Mouse (Mus musculus) heart, adult 2 months (tissue): Measurements from ENCODE around the gene Tlr6. TPM values are rescaled to one million over a fixed set of nuclear protein-coding genes. Genes with fewer than 3 reads are reported as not detected.
A peak's percentile ranks its signal among the peaks of the same experiment; 100 is the strongest.

Experiments used
- DNase-seq, 2 experiments: peaks; one replicate each; pipeline ENCODE4 v3.0.0; 2021
- H3K27ac ChIP-seq: fragments of 200-600 bp; 2 replicates; pipeline ENCODE4 v1.8.1; 2022
- H3K27me3 ChIP-seq: fragments of 200-500 bp; 2 replicates; pipeline ENCODE4 v1.6.1; 2012; ENCODE audit warnings: mild to moderate bottlenecking, low read length, inconsistent platforms, mixed read lengths; ENCODE audit not compliant: control insufficient read depth, insufficient read depth
- H3K36me3 ChIP-seq: fragments of 200-500 bp; 2 replicates; pipeline ENCODE4 v1.6.1; 2012; ENCODE audit warnings: low read length, inconsistent platforms; ENCODE audit not compliant: control insufficient read depth, insufficient read depth
- H3K4me1 ChIP-seq: fragments of 200-500 bp; 2 replicates; pipeline ENCODE4 v1.6.1; 2011; ENCODE audit warnings: low read length; ENCODE audit not compliant: control insufficient read depth, insufficient read depth
- H3K4me3 ChIP-seq: fragments of 200-600 bp; 2 replicates; pipeline ENCODE4 v1.8.1; 2022
- H3K79me2 ChIP-seq: fragments of 200-500 bp; replicated peaks from 2 replicates; pipeline ENCODE4 v1.6.1; 2012; ENCODE audit warnings: mild to moderate bottlenecking, inconsistent platforms, low read length, moderate library complexity, mixed read lengths; ENCODE audit not compliant: control insufficient read depth, insufficient read depth
- H3K9ac ChIP-seq: fragments of 200-500 bp; 2 replicates; pipeline ENCODE4 v1.6.1; 2012; ENCODE audit warnings: low read depth, mild to moderate bottlenecking, control low read depth, inconsistent platforms, low read length, mixed read lengths
- CTCF ChIP-seq: fragments of 200-600 bp; IDR thresholded peaks from 2 replicates; pipeline ENCODE4 v1.8.1; 2022; ENCODE audit warnings: antibody characterized with exemption, mild to moderate bottlenecking, moderate library complexity
- EP300 ChIP-seq: fragments of 200-500 bp; IDR thresholded peaks from 2 replicates; pipeline ENCODE4 v1.6.1; 2011; ENCODE audit warnings: low read depth, low read length, control low read depth; ENCODE audit not compliant: insufficient read depth
- POLR2A ChIP-seq: fragments of 200-500 bp; IDR thresholded peaks from 2 replicates; pipeline ENCODE4 v1.6.1; 2011; ENCODE audit warnings: mild to moderate bottlenecking, low read depth, low read length, control low read depth; ENCODE audit not compliant: insufficient read depth
- WGBS: fragments of 180-500 bp; shearing (Covaris S2); methylation state at CpG from one replicate; pipeline ENCODE4 v1.1.7; 2018; 5-methylcytosine and 5-hydroxymethylcytosine counted together
- intact Hi-C: fragments of 180-260 bp; cut with DNase I; formaldehyde crosslinking; loops from one replicate; pipeline ENCODE4 v1.15.1; 2025
- microRNA-seq, 2 experiments: library from miRNA; unstranded; fragments of <30 nt; microRNA quantifications; one replicate each; pipeline ENCODE4 v1.2.0; 2021
- polyA plus RNA-seq: library from polyadenylated mRNA; depleted of rRNA; stranded (reverse); fragments of >200 nt; gene quantifications from 2 replicates; pipeline ENCODE4 v1.2.3, GENCODE M21; 2012; rRNA removed
- total RNA-seq, 2 experiments: library from RNA; stranded (reverse); gene quantifications; 2 replicates each; pipeline ENCODE4 v1.2.3; 2021

Gene Tlr6
- total and polyA plus RNA-seq, 3 experiments, result 0.21 to 0.96 (median 0.52) TPM

DNA sequence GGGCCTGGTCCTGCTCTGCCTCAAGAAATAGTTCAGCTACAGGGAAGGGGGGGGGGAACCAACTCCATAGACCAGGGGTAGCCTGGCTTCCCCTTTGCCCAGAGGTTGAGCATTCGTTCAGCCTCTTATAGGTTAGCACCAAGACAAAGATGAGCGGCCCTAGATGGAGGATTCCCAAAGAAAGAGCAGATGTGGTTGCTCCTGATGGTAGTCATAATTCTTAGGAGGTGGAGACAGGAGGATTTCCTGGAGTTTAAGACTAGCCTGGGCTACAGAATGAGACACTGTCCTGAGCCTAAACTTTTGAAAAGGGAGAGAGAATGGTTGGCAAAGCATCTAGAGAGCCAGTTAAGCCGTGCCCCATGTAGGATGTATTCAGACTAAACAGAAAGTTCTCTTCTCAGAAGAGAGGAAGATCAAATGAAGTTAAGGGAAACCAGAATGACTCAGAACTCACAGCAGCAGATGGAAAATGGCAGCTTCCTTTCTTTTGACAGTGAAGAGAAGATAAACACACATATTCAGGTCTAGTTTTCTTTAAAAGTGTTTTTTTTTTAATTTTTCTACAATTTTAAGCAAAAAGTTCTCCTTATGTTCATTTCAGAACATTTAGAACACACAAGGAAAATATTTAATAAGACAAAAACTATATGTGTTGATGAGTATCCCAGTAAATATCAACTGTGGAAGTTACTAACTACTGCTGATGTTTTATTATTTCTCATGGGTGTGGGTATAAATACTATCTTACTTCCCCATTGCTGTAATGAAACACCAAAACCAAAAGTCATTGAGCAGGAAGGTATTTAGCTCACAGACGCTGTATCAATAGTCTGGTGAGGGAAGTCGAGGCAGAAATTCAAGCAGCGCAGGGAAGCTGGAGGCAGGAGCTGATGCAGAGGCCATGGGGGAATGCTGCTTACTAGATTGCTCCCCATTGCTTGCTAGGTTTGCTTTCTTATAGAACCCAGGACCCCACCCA lies 41.0 kb downstream of the Tlr6 start:
- no peak overlapping the region for H3K9ac ChIP-seq
- H3K4me1 ChIP-seq, result no peaks in the 10 kb centered on the region
- H3K4me3 ChIP-seq, result no peak overlapping the region
- no peak for DNase-seq
- intact Hi-C loops, result no loop called here
- H3K79me2 ChIP-seq, result no peaks in the 10 kb centered on the region
- WGBS, result 86% methylated on average over 6 of the region's 6 CpGs
- H3K27me3 ChIP-seq, result no peaks in the 10 kb centered on the region
- TF ChIP-seq CTCF (no peak), POLR2A (no peak), EP300 (no peak)
- H3K36me3 ChIP-seq, result no peaks in the 10 kb centered on the region
- no peak overlapping the region for H3K27ac ChIP-seq

DNA sequence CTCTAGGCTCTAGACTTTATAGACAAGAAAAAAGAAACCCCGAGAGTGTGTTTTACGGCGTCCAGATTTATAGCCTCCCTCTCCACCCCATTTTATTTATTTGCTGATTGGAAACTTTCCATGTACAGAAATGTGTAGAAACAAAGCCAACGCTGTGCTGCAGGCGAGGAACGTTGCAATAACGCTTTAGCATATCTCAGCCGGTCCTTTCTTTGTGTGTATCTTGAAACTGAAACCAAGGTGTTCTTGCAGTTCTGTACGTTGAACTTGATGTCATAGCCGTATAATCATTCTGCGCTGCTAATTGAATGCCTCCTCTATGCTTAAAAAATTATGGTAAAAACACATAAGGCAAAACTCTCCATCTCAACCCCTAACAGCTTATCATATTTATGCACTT lies 42.2 kb downstream of the Tlr6 start:
- H3K9ac ChIP-seq, result no peak overlapping the region
- 93% methylated on average over 11 of the region's 11 CpGs for WGBS
- TF ChIP-seq CTCF (no peak), EP300 (no peak), POLR2A (no peak)

DNA sequence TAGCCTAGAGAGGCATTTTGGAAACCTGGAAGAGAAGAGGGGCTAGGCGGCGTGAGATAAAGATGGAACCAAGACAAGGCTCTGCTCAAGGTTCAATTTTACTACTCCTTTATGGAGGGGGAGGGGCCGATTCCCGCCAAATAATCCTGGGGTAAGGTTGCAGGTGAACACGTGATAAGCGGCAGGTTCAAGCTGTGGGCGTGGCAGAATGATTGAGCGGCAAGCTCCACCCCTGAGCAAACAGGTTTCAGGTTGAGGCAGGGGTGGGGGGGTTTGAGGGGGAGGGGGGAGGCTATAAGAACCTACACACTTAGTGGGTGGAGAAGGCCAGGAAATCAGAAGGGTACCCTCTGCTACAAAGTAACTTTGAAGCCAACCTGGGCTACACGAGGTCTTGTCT lies 42.7 kb downstream of the Tlr6 start:
- no peak for TF ChIP-seq CTCF
- TF ChIP-seq EP300, result no peak
- TF ChIP-seq POLR2A, result no peak
- no peaks in the 10 kb centered on the region for H3K36me3 ChIP-seq
- intact Hi-C loops, result no loop called here
- 95% methylated on average over 9 of the region's 9 CpGs for whole genome bisulfite sequencing
- H3K4me1 ChIP-seq, result no peaks in the 10 kb centered on the region
- no peak overlapping the region for H3K4me3 ChIP-seq
- no peak overlapping the region for H3K27ac ChIP-seq
- no peaks in the 10 kb centered on the region for H3K79me2 ChIP-seq
- no peak for DNase-seq
- no peaks in the 10 kb centered on the region for H3K27me3 ChIP-seq
- H3K9ac ChIP-seq, result no peak overlapping the region

More for the DNA sequence above, 42.2 kb downstream of the Tlr6 start:
- H3K27me3 ChIP-seq, result no peaks in the 10 kb centered on the region
- H3K79me2 ChIP-seq, result no peaks in the 10 kb centered on the region
- H3K4me1 ChIP-seq, result no peaks in the 10 kb centered on the region
- H3K27ac ChIP-seq, result no peak overlapping the region
- H3K36me3 ChIP-seq, result no peaks in the 10 kb centered on the region
- no peak overlapping the region for H3K4me3 ChIP-seq
- no peak for DNase-seq
- intact Hi-C loops, result no loop called here

DNA sequence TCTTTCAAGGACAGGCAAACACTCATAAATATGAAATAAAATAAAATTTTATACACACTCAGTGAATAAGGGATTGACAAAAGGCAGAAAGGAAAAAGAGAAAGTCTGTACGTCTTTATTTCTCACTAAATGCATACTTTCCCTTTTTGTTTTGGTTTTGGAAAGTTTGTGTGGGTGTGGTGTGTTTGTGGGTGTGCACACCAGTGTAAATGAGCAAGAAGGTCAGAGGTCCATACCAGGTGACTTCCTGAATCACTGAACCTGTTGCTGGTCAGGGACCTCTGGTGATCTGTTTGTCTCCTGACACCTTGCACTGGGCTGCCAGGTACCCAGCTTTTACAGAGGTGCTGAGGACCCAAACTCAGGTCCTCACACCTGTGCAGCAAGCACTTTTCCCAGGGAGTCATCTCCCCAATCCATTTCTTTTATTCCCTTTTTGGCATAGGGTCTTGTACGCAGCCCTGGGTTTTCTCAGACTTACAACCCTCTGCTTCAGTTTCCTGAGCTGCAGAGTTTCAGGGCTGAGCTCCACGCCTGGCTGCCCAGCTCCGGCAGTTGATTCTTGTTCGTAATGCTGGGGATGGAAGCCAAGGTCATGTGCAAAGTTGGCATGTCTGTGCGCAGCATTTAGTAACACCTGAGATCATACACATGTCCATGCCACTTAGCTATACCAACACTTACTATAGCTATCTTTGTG lies 51.2 kb downstream of the Tlr6 start:
- 66% methylated on average over 6 of the region's 6 CpGs for WGBS
- Histone ChIP-seq H3K4me1 (no peaks in the 10 kb centered on the region), H3K27me3 (no peaks in the 10 kb centered on the region), H3K4me3 (no peak overlapping the region), H3K79me2 (no peaks in the 10 kb centered on the region), H3K36me3 (no peaks in the 10 kb centered on the region), H3K9ac (no peak overlapping the region), H3K27ac (no peak overlapping the region)
- TF ChIP-seq POLR2A (no peak), CTCF (no peak), EP300 (no peak)
- intact Hi-C loops, result no loop called here
- DNase-seq, result no peak

DNA sequence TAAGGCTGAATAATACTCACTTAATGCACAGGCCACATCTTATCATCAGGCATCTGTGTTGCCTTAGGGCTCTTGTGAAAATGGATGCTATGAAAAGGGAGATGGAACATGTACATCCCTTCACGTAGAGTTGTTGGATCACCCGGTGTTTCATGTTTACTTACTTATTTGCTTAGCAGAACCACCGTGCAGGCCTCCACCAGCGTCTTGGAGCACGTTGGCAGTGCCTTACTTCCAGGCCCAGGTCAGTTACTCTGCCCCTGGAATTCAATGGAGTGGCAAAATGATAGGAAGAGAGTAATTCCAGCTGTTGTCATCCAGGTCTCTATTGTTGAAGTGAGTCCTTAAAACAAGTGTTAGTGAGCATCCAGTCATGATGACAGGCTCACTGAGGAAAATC lies 52.0 kb downstream of the Tlr6 start:
- WGBS, result 85% methylated on average over 5 of the region's 5 CpGs
- H3K36me3 ChIP-seq, result no peaks in the 10 kb centered on the region
- TF ChIP-seq POLR2A, result no peak
- no peak for TF ChIP-seq EP300
- TF ChIP-seq CTCF, result no peak
- no peak overlapping the region for H3K4me3 ChIP-seq
- no peak overlapping the region for H3K9ac ChIP-seq
- no peaks in the 10 kb centered on the region for H3K4me1 ChIP-seq
- no peak overlapping the region for H3K27ac ChIP-seq
- DNase-seq, result no peak
- no peaks in the 10 kb centered on the region for H3K79me2 ChIP-seq
- H3K27me3 ChIP-seq, result no peaks in the 10 kb centered on the region
- intact Hi-C loops, result no loop called here

DNA sequence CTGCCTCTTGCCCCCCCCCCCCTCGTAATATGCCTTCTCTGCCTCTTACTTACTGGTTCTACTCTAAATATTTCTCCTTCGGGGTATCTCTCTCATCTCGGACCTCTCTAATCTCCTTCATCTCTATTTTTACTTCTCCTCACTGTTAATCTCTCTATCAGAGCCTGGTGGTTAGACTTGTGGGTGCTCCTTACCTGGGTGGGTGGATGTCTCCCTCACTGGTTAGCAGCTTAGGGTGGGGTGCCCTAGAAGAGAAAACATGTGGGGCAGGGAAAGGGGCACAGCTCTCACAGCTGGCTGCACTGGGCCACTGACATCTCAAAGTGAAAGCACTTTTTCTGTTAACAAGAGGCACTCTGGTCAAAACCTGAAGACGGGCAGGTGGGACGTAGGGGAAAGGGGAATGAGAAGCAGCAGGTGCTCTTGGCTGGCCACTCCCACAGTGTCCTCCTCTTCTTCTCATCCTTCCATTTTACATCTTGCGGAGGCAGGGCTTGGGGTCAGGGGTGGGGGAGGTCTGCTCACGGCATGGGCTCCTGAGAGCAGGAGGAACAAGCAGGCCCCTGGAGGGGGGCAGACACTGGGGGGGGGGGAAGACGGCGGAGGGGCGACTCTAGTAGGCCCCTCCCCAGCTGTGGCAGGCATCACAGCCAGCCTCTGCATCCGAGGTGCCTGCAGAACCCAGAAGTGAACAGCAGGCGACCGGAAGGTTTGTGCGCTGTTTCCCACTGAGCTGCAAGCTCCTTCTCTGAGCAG lies 54.2 kb downstream of the Tlr6 start:
- H3K27ac ChIP-seq, result no peak overlapping the region
- no peaks in the 10 kb centered on the region for H3K4me1 ChIP-seq
- no peaks in the 10 kb centered on the region for H3K27me3 ChIP-seq
- 70% methylated on average over 14 of the region's 14 CpGs for WGBS
- intact Hi-C loops, result no loop called here
- H3K4me3 ChIP-seq, result no peak overlapping the region
- DNase-seq, result no peak
- no peak overlapping the region for H3K9ac ChIP-seq
- no peaks in the 10 kb centered on the region for H3K36me3 ChIP-seq
- TF ChIP-seq EP300, result no peak
- TF ChIP-seq CTCF, result 0 out of 2 replicates have a peak, but pooled peaks have one; percentile 14
- H3K79me2 ChIP-seq, result no peaks in the 10 kb centered on the region

Small RNA genes within 50 kb of the gene (microRNA-seq; reads per million reads assigned to microRNA genes)
- 227 to 421 reads per million in 2 experiments for gene Mir574

Other genes with a start within 250 kb of the Tlr6 start
- gene Klf3, start 156.7 kb downstream of the Tlr6 start, total RNA-seq, result 10 to 100 TPM; 41.4 to 46.6 TPM
- gene Klf3, start 156.7 kb downstream of the Tlr6 start, polyA plus RNA-seq, result 34.3 and 41.8 TPM in 2 replicates
- under 1 TPM; 0.32 to 0.63 TPM for gene Tlr1, start 26.5 kb downstream of the Tlr6 start, total RNA-seq
- gene Tlr1, start 26.5 kb downstream of the Tlr6 start, polyA plus RNA-seq, result 1.00 and 1.0 TPM in 2 replicates
- gene Fam114a1, start 10.0 kb upstream of the Tlr6 start, total RNA-seq, result 10 to 100 TPM; 13.3 to 16.7 TPM
- gene Fam114a1, start 10.0 kb upstream of the Tlr6 start, polyA plus RNA-seq, result 10.7 and 23.9 TPM in 2 replicates
- under 1 TPM in 1 of 2 experiments, not detected in 1; 0.27 TPM for gene Tmem156, start 132.0 kb upstream of the Tlr6 start, total RNA-seq
- not detected in 2 replicates for gene Tmem156, start 132.0 kb upstream of the Tlr6 start, polyA plus RNA-seq
- gene Klhl5, start 147.4 kb upstream of the Tlr6 start, total RNA-seq, result 10 to 100 TPM; 12.9 to 15.3 TPM
- 10.8 and 18.8 TPM in 2 replicates for gene Klhl5, start 147.4 kb upstream of the Tlr6 start, polyA plus RNA-seq
- 1 to 10 TPM; 1.2 to 1.9 TPM for gene Wdr19, start 239.6 kb upstream of the Tlr6 start, total RNA-seq
- gene Wdr19, start 239.6 kb upstream of the Tlr6 start, polyA plus RNA-seq, result 1.4 and 1.7 TPM in 2 replicates